Mouse (Mus musculus): Measurements from ENCODE around the gene Dok1.
A peak's percentile ranks its signal among the peaks of the same experiment; 100 is the strongest.

The Dok1 gene

DNA sequence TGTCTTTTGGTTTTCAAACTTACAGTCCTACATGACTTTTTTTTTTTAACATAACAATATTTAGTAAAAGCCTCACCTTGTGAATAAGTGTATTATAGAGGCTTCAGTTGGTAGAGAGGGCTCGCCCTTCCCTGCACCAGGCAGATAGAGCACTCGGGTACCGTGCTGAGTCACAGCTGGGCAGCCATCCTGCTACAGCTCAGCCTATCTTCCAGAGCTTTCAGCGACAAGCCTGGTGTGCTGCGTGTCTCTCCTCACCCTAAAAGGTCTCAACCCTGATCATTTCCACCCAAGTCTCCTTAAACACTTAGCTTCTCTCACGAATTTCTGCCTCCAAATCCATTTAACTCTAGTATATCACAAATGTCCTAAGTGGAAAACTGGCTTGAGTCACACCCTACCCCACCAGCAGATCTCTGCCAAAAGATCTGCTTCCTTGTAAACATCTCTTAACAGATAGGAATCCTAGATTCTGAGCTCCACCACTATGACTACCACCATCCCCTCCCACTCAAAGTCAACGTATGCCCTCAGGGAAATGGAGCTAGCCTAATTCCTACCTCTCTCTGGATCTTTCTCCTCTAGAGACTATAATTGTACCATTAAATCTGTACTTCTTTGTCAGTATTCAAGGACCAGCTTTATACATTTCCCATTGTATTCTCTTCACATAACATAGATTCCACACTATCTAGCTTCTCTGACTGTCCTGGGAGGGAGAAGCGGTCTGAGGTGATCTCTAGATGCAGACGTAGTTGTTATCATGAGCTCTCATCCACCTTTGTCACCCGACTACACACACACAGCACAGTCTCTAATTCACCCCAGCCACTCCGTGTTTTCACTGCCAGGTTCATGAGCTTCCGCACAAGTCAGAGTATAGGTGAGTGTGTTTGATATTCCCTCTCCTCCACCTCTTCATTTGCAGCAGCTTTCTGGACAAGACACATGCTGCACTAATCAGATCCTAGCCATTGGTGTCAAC lies 18.5 kb downstream of the Dok1 start:
- DNase-seq (ENCODE audit: low spot score) = no peak

GRCm38 (mm10) chr6:83013444-83013843 lies 19.8 kb downstream of the Dok1 start:
- no peak for DNase-seq (ENCODE audit: low spot score)

DNA sequence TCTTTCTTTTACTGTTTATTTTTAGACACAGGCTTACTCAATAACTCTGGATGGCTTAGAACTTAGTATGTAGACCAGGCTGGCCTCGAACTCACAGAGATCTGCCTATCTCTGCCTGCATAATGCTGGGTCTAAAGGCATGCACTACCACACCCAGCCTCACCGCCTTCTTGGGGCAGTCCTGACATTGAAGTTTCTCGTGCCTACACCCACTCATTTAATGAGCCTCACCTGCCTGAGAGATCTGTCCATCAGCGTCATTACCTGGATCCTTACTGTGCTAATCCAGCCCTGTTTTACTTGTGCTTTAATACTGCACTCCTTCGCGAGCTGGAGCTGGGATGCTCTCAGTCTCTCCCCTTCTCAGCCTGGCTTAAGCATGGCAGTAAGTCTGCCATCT lies 21.5 kb downstream of the Dok1 start:
- DNase-seq (ENCODE audit: low spot score) = no peak

- DNase-seq (ENCODE audit: low spot score) = no peak
Measured at GRCm38 (mm10) chr6:83011255-83011654, 22.0 kb downstream of the Dok1 start.

GRCm38 (mm10) chr6:83010010-83010409 lies 23.3 kb downstream of the Dok1 start:
- no peak for DNase-seq (ENCODE audit: low spot score)

DNA sequence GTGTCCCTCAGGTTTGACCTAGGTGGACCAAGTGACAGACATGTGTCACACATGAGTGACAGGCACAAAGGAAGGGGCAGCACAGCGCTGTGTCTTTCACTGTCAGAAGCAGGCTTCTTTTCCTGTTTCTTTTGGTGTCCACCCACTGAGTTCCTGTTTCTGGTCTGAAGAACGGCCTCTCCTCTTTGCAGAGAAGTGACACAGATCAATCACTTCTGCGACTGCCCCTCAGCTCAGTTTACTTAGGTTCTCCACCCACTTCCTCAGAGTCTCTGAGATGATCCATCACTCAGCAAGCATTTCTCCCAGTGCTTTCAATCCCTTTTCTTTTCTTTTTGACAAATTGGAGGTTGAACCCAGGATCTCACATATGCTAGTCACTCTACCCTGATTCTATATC lies 24.6 kb downstream of the Dok1 start:
- DNase-seq (ENCODE audit: low spot score) = no peak

- DNase-seq (ENCODE audit: low spot score) = no peak
Measured at GRCm38 (mm10) chr6:83006114-83006513, 27.2 kb downstream of the Dok1 start.

GRCm38 (mm10) chr6:83005444-83006011 lies 27.7 kb downstream of the Dok1 start:
- no peak for DNase-seq (ENCODE audit: low spot score)

DNA sequence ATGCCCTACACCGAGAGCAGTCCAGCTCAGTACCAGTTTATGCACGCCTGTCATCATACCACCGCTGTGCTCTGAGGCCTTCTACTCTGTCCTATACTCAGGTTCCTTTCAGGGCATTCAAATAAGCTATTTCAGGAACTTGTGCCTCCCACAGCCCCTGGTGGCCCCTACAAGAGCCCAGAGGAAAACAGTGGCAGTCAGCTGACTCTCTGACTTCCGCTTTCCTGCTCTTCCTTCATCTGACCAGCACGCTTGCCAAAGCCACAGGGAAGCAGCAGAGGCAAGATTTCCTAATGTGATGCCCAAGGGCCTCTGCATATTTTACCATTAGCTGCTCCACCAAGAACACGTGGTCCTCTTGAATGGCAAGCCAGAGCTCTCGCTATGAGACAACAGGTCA lies 28.4 kb downstream of the Dok1 start:
- no peak for DNase-seq (ENCODE audit: low spot score)

- DNase-seq (ENCODE audit: low spot score) = no peak
Measured at GRCm38 (mm10) chr6:83004309-83004708, 29.0 kb downstream of the Dok1 start.

DNA sequence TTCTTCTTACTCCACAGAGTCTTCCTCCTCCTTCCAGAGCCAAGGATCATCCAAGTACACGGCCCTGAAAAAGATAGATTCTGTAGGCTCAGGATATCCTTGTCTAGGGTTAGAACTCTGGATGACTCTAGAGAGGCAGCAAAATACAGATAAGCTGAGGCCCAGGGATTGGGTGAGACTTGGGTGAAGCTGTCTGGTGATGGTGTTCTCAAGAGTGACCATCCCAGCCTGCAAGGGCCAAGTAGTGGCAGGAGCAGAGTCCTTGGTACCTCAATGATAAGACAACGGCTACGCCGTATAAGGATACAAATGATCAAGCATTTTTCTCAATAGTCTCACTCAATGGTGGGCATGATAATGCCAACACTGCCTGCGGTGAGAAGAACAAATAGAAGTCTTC lies 29.4 kb downstream of the Dok1 start:
- no peak for DNase-seq (ENCODE audit: low spot score)

DNA sequence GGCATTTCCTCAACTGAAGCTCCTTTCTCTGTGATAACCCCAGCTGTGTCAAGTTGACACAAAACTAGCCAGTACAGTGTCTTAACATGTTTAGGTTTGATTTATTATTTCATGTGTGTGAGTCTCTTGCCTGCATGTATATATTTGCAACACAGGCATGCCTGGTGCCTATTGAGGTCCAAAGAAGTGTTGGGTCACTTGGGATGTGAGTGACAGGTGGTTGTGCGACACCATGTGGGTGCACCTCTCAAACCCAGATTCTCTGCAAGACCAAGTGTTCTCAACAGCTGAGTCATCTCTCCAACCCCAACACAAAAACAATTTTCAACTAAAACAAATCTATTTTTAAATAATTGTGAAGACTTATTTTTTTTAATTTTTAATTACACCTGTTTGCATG lies 30.2 kb downstream of the Dok1 start:
- no peak for DNase-seq (ENCODE audit: low spot score)

- peak; percentile 63 for DNase-seq (ENCODE audit: low spot score)
Measured at GRCm38 (mm10) chr6:82999986-83000385, 33.3 kb downstream of the Dok1 start.

GRCm38 (mm10) chr6:82998326-82998725 lies 34.9 kb downstream of the Dok1 start:
- DNase-seq (ENCODE audit: low spot score) = no peak

DNA sequence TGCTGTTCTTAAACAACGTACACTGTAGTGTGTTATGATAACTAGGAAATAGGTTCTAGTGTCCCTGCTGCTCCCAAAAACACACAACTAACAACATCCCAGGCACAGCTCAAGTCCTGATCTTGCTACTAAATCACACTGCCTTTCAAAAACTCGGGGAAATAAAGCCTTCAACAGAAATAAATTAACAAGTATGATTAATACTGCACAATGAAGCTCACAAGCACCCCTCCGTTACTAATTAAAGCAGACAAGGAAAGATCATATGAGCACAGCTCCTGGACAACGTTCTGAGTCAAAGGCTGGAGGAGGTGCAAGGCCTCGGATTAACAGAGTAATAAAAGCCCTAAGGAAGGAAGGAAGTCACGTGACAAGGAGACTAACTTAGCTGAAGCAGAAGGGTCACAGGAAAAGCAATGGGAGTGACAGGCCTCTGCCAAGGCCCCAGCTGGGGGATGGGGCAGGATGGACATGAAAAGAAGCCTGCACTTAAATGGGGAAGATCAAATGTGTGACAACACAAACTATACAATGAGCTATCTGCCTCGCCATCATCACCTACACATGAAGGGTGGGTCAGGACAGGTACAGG lies 35.7 kb downstream of the Dok1 start:
- DNase-seq (ENCODE audit: low spot score) = no peak

GRCm38 (mm10) chr6:82996740-82997315 lies 36.4 kb downstream of the Dok1 start:
- DNase-seq (ENCODE audit: low spot score) = peak; percentile 84

DNA sequence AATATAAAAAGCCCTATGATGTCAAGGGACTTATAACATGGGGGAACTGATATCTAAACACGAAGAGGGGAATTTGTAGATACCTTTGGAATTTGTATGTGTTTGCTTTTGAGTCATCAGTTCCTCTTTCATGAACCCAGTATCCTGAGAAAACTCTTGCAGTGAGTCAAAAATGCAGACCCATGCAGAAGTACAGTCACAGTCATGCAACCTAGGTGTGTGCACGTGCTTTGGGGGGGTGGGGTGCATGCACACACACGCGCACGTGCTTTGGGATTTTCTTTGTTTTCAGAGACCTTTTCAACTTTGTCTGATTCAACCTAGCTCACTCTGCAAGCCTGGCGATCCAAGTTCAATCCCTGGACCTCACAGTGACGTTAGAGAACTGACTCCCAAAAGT lies 38.9 kb downstream of the Dok1 start:
- no peak for DNase-seq (ENCODE audit: low spot score)

GRCm38 (mm10) chr6:82993696-82994095 lies 39.6 kb downstream of the Dok1 start:
- no peak for DNase-seq (ENCODE audit: low spot score)

DNA sequence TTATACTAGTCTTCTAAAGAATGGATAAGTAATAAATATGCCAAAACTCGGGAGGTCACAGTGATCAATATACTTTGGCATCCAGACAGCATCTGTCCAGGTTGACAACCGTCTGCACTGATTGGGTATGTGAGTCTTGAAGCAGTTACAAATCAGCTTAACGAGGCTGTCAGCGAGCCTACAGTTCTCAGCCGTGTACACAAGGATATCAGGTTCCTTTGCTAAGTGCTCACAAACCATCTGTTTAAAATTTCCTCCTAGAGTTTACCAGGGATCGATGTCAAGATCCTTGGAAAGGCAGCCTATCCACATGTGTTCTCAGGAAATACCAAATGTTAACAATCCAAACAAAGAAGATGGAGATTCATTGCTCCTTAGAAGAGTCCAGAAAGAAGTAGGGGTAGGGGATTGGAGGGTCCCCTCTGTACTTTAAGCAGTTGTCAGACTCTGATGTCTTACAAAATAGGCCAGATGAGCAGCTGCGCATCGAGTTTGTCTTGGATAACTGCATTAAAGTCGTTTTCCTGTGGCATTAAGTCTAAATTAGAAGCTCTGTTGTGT lies 45.8 kb downstream of the Dok1 start:
- no peak for DNase-seq (ENCODE audit: low spot score)

Measured in testis, postnatal 14 days (tissue).